13 mouse cellular contexts compared by ENCODE assay signal in the genomic region with DNA sequence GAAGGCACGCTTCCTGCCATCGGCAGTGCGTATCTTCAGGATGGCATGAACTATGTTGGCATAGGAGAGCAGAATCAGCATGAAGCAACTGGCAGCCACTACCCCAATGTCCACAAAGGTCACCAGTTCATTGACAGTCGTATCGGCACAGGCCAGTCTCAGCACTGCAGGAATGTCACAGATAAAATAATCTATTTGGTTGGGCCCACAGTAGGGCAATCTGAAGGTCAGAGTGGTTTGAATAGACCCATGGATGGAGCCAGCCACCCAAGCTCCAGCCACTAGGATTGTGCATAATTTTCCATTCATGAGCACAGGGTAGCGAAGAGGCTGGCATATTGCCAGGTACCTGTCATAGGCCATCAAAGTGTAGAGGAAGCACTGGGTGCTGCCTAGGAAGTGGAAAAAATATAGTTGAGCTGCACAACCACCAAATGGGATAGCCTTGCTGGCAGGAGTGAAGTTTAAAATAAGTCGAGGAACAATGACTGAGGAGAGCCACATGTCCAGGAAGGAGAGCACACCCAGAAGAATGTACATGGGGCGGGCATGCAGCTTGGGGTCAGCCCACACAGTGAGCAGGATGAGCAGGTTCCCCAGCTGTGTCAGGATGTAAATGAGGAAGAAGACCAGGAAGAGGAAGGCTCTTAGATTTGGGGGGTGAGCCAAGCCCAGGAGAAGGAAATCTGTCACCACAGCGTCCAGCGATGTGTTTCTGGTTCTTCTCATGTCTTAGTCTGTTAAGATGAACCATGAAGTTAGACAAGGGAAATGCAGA. TPM values are rescaled to one million over a fixed set of nuclear protein-coding genes. Genes with fewer than 3 reads are reported as not detected.
"Had no signal": no experiment of that assay in that cellular context is flagged by ENCODE, and none has a peak within 500 bp of the region (broad histone marks: within the 10 kb centered on the region; RNA-seq: fewer than 3 reads in every experiment).

No protein-coding gene starts in this region.

RNA-seq across cellular contexts. Expression of a gene that starts 3.8 kb away (rescaled TPM):
- total RNA-seq: layer of hippocampus, adult 18-20 months; layer of hippocampus, postnatal 36 days; left cerebral cortex, adult 8-10 months; left cerebral cortex, postnatal 25 days had no signal
- polyA plus RNA-seq: kidney, embryonic 14.5 days; limb, embryonic 12.5 days; liver, embryonic 13.5 days; liver, postnatal 0 days; lung, embryonic 15.5 days; macrophage; midbrain, embryonic 16.5 days; neural tube, embryonic 14.5 days; spleen, adult 2 months had no signal

RNA-seq across cellular contexts. Expression of a gene that starts 13.2 kb away (rescaled TPM):
- total RNA-seq: layer of hippocampus, adult 18-20 months; layer of hippocampus, postnatal 36 days; left cerebral cortex, adult 8-10 months; left cerebral cortex, postnatal 25 days had no signal
- polyA plus RNA-seq: kidney, embryonic 14.5 days; limb, embryonic 12.5 days; liver, embryonic 13.5 days; liver, postnatal 0 days; lung, embryonic 15.5 days; macrophage; spleen, adult 2 months had no signal

RNA-seq across cellular contexts. Expression of a gene that starts 31.4 kb away (rescaled TPM):
- total RNA-seq: layer of hippocampus, adult 18-20 months; layer of hippocampus, postnatal 36 days; left cerebral cortex, adult 8-10 months; left cerebral cortex, postnatal 25 days had no signal
- polyA plus RNA-seq: kidney, embryonic 14.5 days; limb, embryonic 12.5 days; liver, embryonic 13.5 days; liver, postnatal 0 days; lung, embryonic 15.5 days; macrophage; neural tube, embryonic 14.5 days; spleen, adult 2 months had no signal

RNA-seq across cellular contexts. Expression of a gene that starts 32.5 kb away (rescaled TPM):
- total RNA-seq: layer of hippocampus, adult 18-20 months; layer of hippocampus, postnatal 36 days; left cerebral cortex, adult 8-10 months; left cerebral cortex, postnatal 25 days had no signal
- polyA plus RNA-seq: kidney, embryonic 14.5 days; limb, embryonic 12.5 days; liver, embryonic 13.5 days; liver, postnatal 0 days; lung, embryonic 15.5 days; macrophage; midbrain, embryonic 16.5 days; neural tube, embryonic 14.5 days; spleen, adult 2 months had no signal

RNA-seq across cellular contexts. Expression of a gene that starts 54.1 kb away (rescaled TPM):
- total RNA-seq: layer of hippocampus, adult 18-20 months; layer of hippocampus, postnatal 36 days; left cerebral cortex, adult 8-10 months; left cerebral cortex, postnatal 25 days had no signal
- polyA plus RNA-seq: kidney, embryonic 14.5 days; limb, embryonic 12.5 days; liver, embryonic 13.5 days; liver, postnatal 0 days; lung, embryonic 15.5 days; macrophage; midbrain, embryonic 16.5 days; neural tube, embryonic 14.5 days; spleen, adult 2 months had no signal
